In the genomic region with DNA sequence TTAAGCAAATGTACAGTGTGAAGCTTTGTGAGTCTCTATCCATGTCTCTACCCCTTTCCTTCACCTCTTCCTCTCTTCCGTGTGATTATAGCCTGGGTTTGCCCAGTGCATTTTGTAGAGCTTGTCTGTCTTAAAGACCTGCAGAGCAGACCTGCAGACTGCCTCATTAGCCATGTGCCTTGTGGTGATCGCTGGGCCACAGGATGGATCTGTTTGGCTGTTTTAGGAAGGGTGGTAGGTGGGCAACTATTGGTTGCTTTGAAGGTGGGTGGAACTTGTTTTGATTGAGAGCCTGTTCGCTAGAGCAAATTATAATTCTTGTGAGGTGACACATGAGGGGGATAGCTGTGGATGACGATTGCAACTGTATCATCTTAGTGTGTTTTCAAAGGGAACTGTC, we compare ENCODE assay signal across 8 mouse cellular contexts.
DNase-seq lines count a peak whose midpoint lies in the region; ATAC-seq and TF ChIP-seq lines count a peak whose summit lies in the region.

No protein-coding gene starts in this region.

- no peaks in the 10 kb centered on the region for H3K9me3 ChIP-seq in lung, postnatal 0 days (ENCODE audit: low read length)
- no peaks in the 10 kb centered on the region for H3K9me3 ChIP-seq in intestine, embryonic 15.5 days

- H3K4me2 ChIP-seq in lung, postnatal 0 days (replicated peaks; ENCODE audit: low read depth, low read length) = peak overlapping the region; percentile 56
- peak overlapping the region; percentile 61 for H3K4me2 ChIP-seq in intestine, embryonic 15.5 days (replicated peaks)

- H3K9ac ChIP-seq in lung, postnatal 0 days (replicated peaks; ENCODE audit: low read depth) = no peak overlapping the region; the same call in 1 of the 2 replicates
- peak overlapping the region; percentile 8; the same call in 1 of the 2 replicates for H3K9ac ChIP-seq in intestine, embryonic 15.5 days

- 0 out of 2 replicates have a peak overlapping the region, but pooled peaks have one; percentile 15 for H3K4me3 ChIP-seq in lung, postnatal 0 days (ENCODE audit: low read depth, low read length)
- peak overlapping the region; percentile 28 for H3K4me3 ChIP-seq in intestine, embryonic 15.5 days (replicated peaks)

- DNase-seq in cerebellum, adult 8-10 months = peak; percentile 25
- DNase-seq in cerebellum, postnatal 36 days = no peak
- DNase-seq in lung, postnatal 0 days (ENCODE audit: low spot score) = no peak
- no peak for DNase-seq in lung, postnatal 14 days
- peak; percentile 25 for DNase-seq in naive thymus-derived CD4-positive, alpha-beta T cell, adult 2 months (ENCODE audit: low read depth)
- no peak for DNase-seq in adrenal gland, postnatal 36 days
- DNase-seq in gastrocnemius, postnatal 10 days = no peak

- ATAC-seq in lung, postnatal 0 days = no peak
- ATAC-seq in intestine, embryonic 15.5 days = no peak

- no peak for TF ChIP-seq CTCF in lung, postnatal 0 days (IDR thresholded peaks at IDR 0.05)

- no peak for TF ChIP-seq EP300 in lung, postnatal 0 days (IDR thresholded peaks at IDR 0.05)

- H3K27me3 ChIP-seq in lung, postnatal 0 days (replicated peaks; ENCODE audit: insufficient read depth, low read length) = no peaks in the 10 kb centered on the region
- H3K27me3 ChIP-seq in intestine, embryonic 15.5 days (replicated peaks) = no peaks in the 10 kb centered on the region

- H3K36me3 ChIP-seq in lung, postnatal 0 days (ENCODE audit: insufficient read depth, low read length) = no peaks in the 10 kb centered on the region
- no peaks in the 10 kb centered on the region for H3K36me3 ChIP-seq in intestine, embryonic 15.5 days

- WGBS in lung, postnatal 0 days = 34% methylated on average over 4 of the region's 4 CpGs
- WGBS in intestine, embryonic 15.5 days = 40% methylated on average over 4 of the region's 4 CpGs

- H3K27ac ChIP-seq in lung, postnatal 0 days (ENCODE audit: low read length) = peak overlapping the region; percentile 63
- peak overlapping the region; percentile 87 for H3K27ac ChIP-seq in intestine, embryonic 15.5 days

- peaks cover 16% of the 10 kb centered on the region; the same call in 1 of the 2 replicates for H3K4me1 ChIP-seq in lung, postnatal 0 days (ENCODE audit: insufficient read depth, low read depth, low read length)
- peaks cover 29% of the 10 kb centered on the region for H3K4me1 ChIP-seq in intestine, embryonic 15.5 days (replicated peaks)

Comparison
In these comparisons a context has a peak if more than half of its experiments do, and no peak if none do; other contexts are left out.
1. DNase-seq: peak in cerebellum, adult 8-10 months (single experiment) and naive thymus-derived CD4-positive, alpha-beta T cell, adult 2 months (single experiment); none in cerebellum, postnatal 36 days (0 of 2), lung, postnatal 0 days (single experiment), lung, postnatal 14 days (single experiment), adrenal gland, postnatal 36 days (0 of 2) and gastrocnemius, postnatal 10 days (single experiment).